Mouse (Mus musculus) brown adipose tissue, adult 24 weeks (tissue): ENCODE results near the gene Crtc2. TPM values are rescaled to one million over a fixed set of nuclear protein-coding genes. Genes with fewer than 3 reads are reported as not detected.

Experiments used
- H3K27ac ChIP-seq: fragments of 200-500 bp; replicated peaks from 2 replicates; pipeline ENCODE4 v1.5.1; 2012; ENCODE audit warnings: low read depth, mild to moderate bottlenecking, low read length
- H3K4me1 ChIP-seq: fragments of 200-500 bp; 2 replicates; pipeline ENCODE4 v1.6.1; 2012; ENCODE audit warnings: low read length, mixed read lengths; ENCODE audit not compliant: control insufficient read depth, insufficient read depth, insufficient read length
- H3K4me3 ChIP-seq: fragments of 200-500 bp; 2 replicates; pipeline ENCODE4 v1.5.1; 2012; ENCODE audit warnings: low read depth, mild to moderate bottlenecking, low read length, moderate library complexity; ENCODE audit not compliant: insufficient read depth
- polyA plus RNA-seq: library from polyadenylated mRNA; stranded (reverse); fragments of >200 nt; gene quantifications from 2 replicates; pipeline ENCODE4 v1.2.4, GENCODE M21; 2012; ENCODE audit not compliant: missing spikeins, insufficient read depth, insufficient read length

Crtc2 gene
- 20.0 and 25.7 TPM in 2 replicates for polyA plus RNA-seq

DNA sequence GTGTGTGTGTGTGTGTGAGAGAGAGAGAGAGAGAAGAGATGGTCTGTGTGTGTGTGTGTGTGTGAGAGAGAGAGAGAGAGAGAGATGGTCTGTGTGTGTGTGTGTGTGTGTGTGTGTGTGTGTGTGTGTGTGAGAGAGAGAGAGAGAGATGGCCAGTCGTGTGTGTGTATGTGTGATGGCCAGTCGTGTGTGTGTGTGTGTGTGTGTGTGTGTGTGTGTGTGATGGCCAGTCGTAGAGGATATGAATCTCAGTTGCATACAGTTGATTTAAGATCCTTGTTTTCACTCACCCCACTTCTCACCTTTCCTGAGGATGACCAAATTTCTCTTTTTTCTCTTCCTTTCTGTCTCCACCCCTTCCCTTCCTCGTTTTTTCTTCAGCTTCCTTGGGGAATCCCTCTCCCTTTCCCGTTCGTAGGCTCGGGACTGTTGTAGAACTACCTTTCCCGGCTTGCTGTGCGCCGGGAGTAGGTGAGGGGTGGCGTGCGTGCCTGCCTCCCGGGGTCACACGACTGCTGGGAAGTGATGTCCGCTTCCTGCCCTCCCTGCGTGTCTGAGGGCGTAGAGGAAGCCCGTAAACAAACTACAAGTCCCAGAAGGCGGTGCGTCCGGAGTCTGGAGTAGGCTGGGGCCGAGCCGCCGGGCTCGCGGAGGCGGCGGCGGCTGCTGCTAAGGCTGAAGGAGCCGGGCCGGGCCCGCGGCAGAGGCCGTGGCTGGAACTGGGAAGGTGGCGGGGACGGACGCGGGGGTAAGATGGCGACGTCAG, at the start of gene Crtc2:
Crtc2 (plus strand) TSS at position 511 of the 766 bp plus-strand sequence.
- Histone ChIP-seq H3K27ac (peak within 1 kb of the TSS; percentile 91), H3K4me1 (peaks cover 3% of the 10 kb centered on the region), H3K4me3 (peak within 1 kb of the TSS; percentile 94)

DNA sequence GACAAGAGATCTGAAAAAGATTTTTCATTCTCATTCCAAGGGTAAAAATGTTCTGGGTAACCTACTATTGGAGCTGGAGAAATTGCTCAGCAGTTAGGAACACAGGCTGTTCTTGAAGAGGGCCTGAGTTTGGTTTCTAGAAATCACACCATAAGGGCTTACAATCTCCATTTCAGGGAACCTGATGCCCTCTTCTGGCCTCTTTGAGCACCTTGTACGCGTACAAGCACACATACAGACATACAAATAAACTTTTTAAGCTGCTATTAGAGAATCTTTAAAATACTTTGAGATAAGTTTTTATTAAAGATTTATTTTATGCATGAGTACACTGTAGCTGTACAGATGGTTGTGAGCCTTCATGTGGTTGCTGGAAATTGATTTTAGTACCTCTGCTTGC, 49.4 kb upstream of the Crtc2 start:
- H3K27ac ChIP-seq: no peak overlapping the region

DNA sequence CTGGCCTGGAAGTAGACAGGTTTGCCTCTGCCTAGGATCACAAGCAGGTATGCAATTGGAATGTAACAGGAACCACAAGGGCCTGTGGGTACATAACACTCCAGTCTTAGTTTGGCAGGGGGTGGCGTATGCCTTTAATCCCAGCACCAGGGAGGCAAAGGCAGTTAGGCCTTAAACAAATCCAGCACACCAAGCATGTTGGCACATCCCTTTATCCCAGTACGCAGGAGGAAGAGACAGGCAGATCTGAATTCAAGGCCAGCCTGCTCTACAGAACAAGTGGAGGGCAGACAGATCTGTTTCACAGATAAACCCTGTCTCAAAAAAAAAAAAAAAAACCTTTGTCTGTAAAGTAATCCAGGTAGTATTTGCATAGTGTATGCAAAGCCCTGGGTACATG, 45.3 kb upstream of the Crtc2 start:
- Histone ChIP-seq H3K4me3 (no peak overlapping the region), H3K27ac (no peak overlapping the region), H3K4me1 (peaks cover 4% of the 10 kb centered on the region; the same call in 1 of the 2 replicates)

More for the DNA sequence above, 49.4 kb upstream of the Crtc2 start:
- Histone ChIP-seq H3K4me3 (no peak overlapping the region), H3K4me1 (no peaks in the 10 kb centered on the region)

DNA sequence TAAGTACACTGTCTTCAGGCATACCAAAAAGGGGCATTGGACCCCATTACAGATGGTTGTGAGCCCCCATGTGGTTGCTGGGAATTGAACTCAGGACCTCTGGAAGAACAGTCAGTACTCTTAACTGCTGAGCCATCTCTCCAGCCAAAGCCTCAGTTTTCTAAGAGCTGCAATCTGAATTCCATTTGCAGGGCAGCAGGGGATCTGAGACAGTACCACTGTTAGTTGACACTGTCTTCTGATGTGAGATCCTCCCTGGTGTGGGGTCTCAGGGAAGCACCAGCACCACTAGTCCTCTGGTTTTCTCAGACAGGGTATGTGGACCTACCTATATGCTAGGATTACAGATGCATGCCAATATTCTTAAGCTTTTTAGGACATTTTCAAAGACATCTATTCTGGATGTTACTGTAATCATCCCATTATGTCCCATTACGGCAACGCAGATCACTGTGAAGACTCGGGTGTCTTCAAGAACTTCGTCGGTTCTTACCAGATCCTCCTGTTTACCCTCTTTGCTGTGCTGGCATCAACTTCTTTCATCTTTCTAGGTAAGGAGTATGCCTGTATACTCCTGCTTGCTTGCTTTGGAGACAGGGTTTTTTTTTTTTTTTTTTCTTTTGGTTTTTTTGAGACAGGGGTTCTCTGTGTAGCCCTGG, 43.9 kb upstream of the Crtc2 start:
- Histone ChIP-seq H3K27ac (no peak overlapping the region), H3K4me1 (peaks cover 4% of the 10 kb centered on the region; the same call in 1 of the 2 replicates), H3K4me3 (no peak overlapping the region)

DNA sequence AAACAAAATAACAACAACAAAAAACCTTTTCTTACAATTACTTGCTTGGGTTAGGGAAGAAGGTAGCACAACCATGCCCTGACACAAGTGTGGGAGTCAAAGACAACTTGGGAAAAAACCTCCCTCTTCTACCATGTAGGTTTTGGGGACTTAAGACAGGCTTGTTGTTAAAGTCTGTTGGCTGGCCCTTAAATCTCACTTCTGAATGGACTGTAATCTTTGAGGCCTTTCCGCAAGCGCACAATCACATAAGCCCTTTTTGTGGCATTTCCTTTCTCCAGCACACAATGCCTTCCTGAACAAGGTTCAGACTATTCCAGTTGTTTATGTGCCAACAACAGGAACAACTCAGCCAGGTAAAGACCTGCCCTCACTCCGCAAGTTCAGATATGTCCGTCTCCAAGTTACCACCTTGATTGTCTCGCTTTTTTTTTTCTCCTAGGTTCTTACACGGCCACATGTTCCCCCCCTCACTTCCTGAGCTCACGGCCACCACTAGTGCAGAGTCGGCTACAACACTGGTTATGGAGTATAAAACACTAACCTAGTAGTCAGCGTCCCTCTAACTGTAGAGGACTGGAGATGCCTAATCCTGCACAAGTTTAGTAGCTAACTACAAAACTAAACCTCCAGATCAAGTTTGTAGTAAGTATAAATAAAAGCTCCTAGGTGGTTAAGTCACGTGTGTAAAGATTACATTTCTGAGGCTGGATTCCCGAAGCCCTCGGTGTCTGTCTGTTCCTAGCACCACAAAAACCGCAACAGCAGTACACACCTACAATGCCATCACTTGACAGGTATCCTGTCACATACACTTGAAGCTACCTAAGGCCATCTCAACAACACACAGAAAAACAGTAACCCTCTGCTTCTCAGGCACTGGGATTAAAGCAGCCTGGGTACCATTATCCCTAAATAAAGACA, 42.2 kb upstream of the Crtc2 start:
- H3K4me3 ChIP-seq: peak overlapping the region; percentile 33
- no peak overlapping the region for H3K27ac ChIP-seq
- H3K4me1 ChIP-seq: peaks cover 4% of the 10 kb centered on the region; the same call in 1 of the 2 replicates

DNA sequence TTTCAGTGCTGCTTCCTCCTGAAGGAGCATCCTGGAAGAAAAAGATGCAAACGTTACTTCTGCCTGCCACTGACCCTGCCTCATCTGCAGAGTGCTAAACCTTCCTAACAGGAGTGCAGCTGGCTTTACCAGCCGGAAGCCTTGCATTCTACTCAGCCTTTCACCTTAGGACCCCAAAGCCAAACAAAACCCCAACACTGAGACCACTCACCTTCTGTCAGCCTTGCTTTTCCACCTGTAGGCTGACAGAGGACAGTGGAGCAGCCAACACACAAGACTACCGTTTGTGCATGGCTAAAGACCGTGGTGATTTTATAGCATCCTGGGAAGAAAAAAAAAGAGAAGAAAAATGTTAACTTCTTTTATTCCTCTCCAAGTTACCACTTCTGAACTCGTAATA, 41.2 kb upstream of the Crtc2 start:
- Histone ChIP-seq H3K4me1 (peaks cover 4% of the 10 kb centered on the region; the same call in 1 of the 2 replicates), H3K4me3 (peak overlapping the region; percentile 83), H3K27ac (no peak overlapping the region)

DNA sequence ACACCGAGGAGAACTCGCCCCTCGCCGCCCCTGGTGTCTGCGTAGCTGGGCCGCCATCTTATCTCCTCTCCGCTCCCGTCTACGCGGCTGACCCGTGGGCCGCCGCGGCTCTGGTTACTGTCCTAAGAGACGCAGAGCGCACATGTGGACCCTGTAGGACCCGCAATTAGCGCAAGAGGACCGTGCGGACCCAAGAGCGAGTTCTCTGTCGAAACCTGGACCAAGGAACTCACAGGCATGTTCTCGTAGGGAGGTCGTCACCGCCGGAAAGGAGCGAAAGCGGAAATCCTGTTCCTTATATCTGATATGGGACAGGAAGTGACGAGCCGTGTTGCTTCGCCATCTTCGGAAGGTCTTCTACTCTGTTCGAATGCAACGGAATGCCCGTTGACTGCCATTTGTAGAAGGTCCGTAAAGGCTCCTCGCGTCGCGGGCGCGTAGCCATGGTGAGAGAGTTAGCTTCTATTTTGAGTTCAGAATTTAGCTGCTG, 40.5 kb upstream of the Crtc2 start, which contains the start of the genes Rps27 and Rab13:
Rps27 (minus strand) TSS at position 275 of the 490 bp plus-strand sequence.
Rab13 (plus strand) TSS at position 319 of the 490 bp plus-strand sequence.
- Histone ChIP-seq H3K4me3 (peak within 1 kb of the TSS; percentile 83), H3K27ac (peak within 1 kb of the TSS; percentile 94), H3K4me1 (peaks cover 4% of the 10 kb centered on the region; the same call in 1 of the 2 replicates)

DNA sequence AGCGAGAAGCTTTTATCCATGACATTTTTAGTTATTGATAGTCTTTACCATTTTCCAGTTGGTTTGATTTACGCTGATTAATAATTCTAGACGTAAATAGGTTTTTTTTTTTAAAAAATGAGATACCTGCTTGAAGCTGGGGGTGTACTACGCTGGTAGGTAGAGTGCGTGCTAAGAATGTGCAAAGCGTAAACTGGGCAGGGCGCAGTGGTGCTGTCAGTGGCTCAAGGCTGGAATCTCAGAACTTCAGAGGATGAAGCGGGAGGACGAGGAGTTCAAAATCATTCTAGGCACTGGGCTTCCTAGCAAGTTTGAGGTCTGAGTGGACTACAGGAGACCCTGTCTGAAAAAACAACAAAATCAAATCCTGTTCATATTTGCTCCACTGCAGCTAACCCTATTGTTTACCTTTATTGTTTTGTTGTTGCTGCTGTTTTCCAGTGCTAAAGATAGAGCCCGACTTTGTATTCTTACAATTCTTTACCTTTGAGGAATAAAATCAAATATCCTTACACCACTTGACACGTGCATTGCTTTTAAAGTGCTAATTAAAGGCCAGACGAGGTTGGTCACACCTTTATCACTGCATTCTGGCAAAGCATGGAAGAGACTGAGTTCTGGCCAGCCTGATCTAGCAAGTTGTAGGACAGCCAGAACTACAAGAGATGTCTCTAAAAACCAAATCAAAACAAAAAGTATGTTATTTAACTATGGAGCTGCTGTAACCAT, 39.8 kb upstream of the Crtc2 start:
- Histone ChIP-seq H3K27ac (peak overlapping the region; percentile 55), H3K4me1 (peaks cover 4% of the 10 kb centered on the region; the same call in 1 of the 2 replicates), H3K4me3 (peak overlapping the region; percentile 66)

DNA sequence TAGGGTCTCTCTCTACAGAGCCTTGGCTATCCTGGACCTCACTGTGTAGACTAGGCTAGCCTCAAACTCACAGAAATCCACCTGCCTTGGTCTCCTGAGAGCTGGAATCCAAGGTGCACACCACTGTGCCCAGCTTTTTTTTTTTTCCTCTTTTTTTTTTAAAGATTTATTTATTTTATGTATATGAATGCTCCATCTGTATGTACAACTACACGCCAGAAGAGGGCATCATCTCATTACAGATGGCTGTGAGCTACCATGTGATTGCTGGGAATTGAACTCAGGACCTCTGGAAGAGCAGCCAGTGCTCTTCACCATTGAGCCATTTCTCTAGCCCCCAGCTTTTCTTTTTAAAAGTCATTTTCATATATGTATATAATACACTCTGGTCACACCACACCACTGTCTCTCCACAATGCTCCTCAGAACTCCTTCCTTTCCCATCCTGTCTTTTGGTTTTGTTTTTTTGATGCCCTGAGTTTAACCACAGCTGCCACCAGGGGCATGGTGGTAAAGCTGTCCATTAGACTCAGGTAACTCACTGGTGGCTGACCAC, 38.1 kb upstream of the Crtc2 start:
- H3K4me1 ChIP-seq: peaks cover 4% of the 10 kb centered on the region; the same call in 1 of the 2 replicates
- H3K4me3 ChIP-seq: no peak overlapping the region

DNA sequence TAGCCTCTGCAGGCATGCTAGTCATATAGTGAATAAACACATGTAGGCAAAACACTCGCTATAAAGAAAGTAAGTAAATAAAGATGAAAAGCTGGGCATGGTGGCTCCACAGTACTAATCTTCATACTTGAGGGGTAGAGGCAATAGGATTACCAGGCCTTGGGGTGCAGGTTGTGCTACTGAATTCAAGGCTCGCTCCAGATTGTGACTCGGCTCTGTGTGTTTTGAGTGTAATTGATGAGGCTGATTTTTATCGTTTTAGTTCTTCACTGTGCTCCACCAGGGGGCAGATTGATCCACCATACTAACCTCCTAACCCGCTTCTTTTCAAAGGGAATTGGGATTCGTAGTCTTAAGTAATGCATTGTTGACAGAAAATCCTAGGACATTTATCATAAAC, 33.9 kb upstream of the Crtc2 start:
- Histone ChIP-seq H3K27ac (peak overlapping the region; percentile 78), H3K4me1 (peaks cover 4% of the 10 kb centered on the region; the same call in 1 of the 2 replicates), H3K4me3 (peak overlapping the region; percentile 73)

More for the DNA sequence above, 38.1 kb upstream of the Crtc2 start:
- no peak overlapping the region for H3K27ac ChIP-seq

DNA sequence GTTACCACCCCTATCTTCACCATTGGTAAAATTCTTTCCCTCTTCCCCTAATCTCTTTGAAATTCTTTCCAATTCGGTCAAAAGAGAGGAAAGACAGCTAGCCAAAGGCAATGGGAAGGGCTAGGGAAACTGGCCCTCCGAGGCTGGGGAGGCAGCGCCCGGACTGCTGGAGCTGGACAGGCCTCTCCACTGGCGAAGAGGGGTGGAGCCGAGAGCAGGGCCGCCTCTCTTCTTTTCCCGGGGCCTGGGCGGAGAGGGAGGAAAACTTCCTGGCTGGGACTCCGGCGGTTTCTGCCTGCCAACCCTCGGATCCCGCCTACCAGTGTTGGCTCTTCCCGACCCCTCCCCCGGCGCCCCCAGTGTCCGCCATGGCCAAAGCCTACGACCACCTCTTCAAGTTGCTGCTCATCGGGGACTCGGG, 33.4 kb upstream of the Crtc2 start:
- H3K4me3 ChIP-seq: peak overlapping the region; percentile 73
- peaks cover 4% of the 10 kb centered on the region; the same call in 1 of the 2 replicates for H3K4me1 ChIP-seq

DNA sequence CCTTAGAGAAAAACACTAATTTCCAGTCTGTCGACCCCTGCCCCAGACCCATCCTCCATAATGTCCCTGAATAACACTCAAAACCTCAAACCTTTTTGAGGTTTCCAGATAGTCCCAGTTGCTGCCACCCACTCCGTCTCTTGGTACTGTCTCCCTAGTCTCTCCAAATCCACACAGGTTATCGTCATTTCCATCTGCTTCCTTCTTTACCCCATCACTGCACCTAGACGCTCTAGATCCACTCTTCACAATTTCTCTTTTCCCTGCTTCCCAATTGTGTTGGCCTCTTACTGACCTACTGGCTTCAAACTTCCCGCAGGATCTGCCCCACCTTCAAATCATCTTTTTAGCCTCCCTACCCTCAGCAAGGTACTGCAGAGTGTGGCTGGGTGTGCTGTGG, 32.8 kb upstream of the Crtc2 start:
- Histone ChIP-seq H3K4me3 (peak overlapping the region; percentile 73), H3K27ac (0 out of 2 replicates have a peak overlapping the region, but pooled peaks have one; percentile 17), H3K4me1 (peaks cover 4% of the 10 kb centered on the region; the same call in 1 of the 2 replicates)

More for the DNA sequence above, 33.4 kb upstream of the Crtc2 start:
- peak overlapping the region; percentile 78 for H3K27ac ChIP-seq

DNA sequence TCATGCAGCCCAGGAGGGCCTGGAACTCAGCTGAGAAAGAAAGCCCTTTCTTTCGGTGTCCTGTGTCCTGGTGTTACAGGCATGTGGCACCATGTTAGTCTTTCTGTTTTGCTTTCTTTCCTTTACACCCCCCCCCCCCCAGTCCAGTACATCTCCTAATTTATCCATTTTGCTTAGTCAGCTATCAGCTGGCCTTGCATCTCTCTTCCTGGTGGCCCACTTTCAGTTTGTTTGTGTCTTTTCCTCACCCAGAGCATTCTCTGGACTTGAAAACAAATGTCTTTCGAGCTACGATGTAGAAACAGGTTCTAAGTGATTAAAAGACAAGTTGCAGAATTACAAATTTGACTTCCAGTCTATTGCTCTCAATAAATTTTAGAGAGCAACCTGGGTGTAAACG, 31.5 kb upstream of the Crtc2 start:
- Histone ChIP-seq H3K4me3 (no peak overlapping the region), H3K4me1 (peaks cover 4% of the 10 kb centered on the region; the same call in 1 of the 2 replicates), H3K27ac (no peak overlapping the region)
